Mouse (Mus musculus) left cerebral cortex, adult 11 months (tissue): Measurements from ENCODE around the gene Palld.

Experiments used
- DNase-seq: peaks from one replicate; pipeline ENCODE4 v3.0.0; 2022; ENCODE audit warnings: low spot score

Palld gene

GRCm38 (mm10) chr8:61497110-61497509 is 405.4 kb downstream of the Palld start:
- DNase-seq, result no peak

DNA sequence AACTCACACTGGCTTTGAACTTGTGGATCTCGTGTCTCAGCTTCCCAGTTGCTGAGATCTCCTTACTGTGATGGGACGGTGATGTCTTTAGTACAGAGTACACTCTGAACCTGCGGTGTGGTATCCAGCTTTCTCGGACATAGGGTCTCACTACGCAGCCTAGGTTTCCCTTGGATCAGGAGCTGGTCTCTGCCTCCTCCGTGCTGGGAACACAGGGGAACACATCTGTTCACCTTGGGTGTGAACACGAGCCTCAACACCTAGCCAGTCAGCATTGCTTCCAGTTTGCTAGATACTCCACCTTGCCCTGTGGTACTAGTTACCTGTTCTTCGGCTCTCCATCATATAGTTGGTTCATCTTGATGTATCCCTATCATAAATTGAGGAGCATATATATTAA is 413.9 kb downstream of the Palld start:
- no peak for DNase-seq

DNA sequence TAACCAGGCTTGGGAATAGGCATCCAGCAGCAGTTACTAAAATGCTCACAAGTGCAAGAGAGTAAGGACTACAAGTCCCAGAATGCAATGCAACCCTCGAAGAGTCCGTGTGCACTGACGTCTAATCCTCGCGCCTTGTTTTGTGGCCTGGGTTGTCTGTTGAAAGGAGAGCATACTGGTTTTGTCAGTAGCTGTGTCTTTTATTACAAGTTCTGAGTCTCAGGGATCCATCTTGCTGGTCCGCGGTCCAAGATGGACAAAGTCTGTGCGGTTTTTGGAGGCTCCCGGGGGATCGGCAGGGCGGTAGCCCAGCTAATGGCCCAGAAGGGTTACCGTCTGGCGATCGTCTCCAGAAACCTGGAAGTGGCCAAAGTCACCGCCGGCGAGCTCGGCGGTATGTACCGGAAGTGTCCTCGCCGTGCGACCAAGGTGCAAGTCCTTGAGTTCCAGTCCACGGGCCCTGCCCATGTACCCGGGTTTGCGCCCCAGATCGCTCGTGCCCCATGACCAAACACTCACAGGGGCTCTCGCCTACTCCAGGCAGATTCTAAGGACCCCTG is 414.8 kb downstream of the Palld start, which contains the start of gene Cbr4:
Cbr4 (plus strand) TSS at position 138 of the 560 bp plus-strand sequence.
- DNase-seq, result peak; percentile 90

DNA sequence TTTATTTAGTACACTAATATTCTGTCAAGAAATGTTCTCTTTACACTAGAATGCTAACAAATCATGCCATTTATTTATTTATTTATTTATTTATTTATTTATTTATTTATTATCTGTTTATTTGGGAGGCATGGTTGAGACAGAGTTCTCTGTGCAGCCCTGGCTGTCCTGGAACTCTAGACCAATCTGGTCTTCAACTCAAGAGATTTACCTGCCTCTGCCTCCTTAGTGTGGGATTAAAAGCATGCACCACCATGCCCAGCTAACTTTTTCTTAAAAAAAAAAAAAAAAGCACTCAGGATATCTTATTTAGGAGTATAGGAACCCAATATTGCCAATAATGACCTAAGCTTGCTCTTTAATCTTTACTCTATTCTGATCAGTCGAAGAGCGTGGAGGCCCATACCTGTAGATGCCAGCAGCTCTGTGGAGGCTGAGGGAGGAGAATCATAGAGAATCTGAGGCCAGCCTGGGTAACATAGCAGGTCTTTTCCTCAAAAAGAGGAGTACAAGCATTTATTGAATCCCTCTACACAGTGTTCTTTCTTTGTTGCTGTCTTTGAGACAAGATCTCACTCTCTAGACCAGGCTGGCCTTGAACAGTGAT is 415.5 kb downstream of the Palld start:
- DNase-seq, result no peak

GRCm38 (mm10) chr8:61480260-61480967 is 422.1 kb downstream of the Palld start:
- DNase-seq, result no peak

- peak; percentile 42 for DNase-seq
Observed at GRCm38 (mm10) chr8:61479506-61480214, 422.8 kb downstream of the Palld start.

GRCm38 (mm10) chr8:61478793-61479192 is 423.7 kb downstream of the Palld start:
- no peak for DNase-seq

GRCm38 (mm10) chr8:61478150-61478549 is 424.3 kb downstream of the Palld start:
- DNase-seq, result no peak

DNA sequence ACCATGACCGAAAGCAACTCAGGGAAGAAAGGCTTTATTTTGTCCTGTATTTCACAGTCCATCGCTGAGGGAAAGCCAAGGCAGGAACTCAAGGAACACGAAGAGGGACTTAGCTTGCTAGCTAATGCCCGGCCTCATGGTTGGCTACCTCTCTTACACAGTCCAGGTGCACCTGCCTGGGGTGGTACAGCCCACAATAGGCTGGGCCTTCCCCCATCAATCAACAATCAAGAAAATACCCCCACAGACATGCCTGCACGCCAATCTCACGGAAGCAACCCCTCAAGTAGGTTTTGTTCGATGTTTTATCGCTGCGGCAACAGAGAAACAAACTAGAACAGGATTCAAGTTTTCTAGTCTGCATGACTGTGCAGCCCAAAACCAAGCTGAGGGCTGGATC is 426.3 kb downstream of the Palld start:
- no peak for DNase-seq

DNA sequence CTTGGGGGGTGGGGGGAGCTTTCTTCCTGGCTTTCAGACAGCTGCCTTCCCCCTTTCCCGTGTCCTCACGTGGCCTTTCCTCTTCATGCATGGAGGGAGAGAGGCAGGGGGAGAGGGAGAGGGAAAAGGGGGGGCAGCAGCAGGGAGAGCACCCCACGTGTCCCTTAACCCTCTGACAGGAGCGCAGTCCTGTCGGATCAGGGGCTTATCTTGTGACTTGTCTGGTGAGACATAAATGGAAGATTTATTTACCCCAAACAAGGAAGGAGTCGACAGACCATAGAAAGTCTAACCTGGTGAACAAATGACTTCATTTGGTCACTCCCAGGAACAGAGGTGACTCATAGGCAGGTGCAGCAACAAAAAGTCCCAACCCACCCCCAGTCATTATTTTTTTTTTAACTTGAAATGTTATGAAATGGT is 427.2 kb downstream of the Palld start:
- no peak for DNase-seq

- no peak for DNase-seq
Observed at GRCm38 (mm10) chr8:61470213-61470612, 432.3 kb downstream of the Palld start.

GRCm38 (mm10) chr8:61467553-61467815 is 435.0 kb downstream of the Palld start:
- no peak for DNase-seq

- no peak for DNase-seq
Observed at GRCm38 (mm10) chr8:61466696-61467552, 435.6 kb downstream of the Palld start.

- DNase-seq, result no peak
Observed at GRCm38 (mm10) chr8:61464393-61464792, 438.1 kb downstream of the Palld start.

GRCm38 (mm10) chr8:61462221-61462620 is 440.3 kb downstream of the Palld start:
- DNase-seq, result no peak
